Mouse (Mus musculus): ENCODE measurements around the gene Flt3l.

DNA sequence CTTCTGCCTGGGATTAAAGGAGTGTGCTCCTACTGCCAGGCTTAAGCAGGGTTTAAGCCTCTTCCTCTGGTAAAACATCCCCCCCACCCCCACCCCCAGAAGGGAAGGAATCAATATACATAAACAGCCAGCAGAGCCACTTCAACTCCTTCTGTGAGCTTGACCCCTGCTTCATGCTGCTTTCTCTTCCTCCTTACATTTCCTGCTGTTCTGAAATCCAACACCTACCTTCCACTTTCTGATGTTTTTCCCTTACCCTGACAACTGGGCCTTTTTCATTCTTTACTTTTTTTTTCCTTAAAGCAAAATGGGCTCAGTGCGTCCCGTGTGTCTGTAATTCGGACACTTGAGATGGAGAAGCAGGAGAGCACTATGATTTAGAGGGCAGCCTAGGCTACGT is 14.1 kb upstream of the Flt3l start:
- TF ChIP-seq CTCF (IDR thresholded peaks at IDR 0.05): no peak
- TF ChIP-seq EP300 (IDR thresholded peaks at IDR 0.05; ENCODE audit: insufficient read depth, low read depth, low read length): no peak
- no peak for TF ChIP-seq POLR2A (IDR thresholded peaks at IDR 0.05; ENCODE audit: insufficient read depth, low read depth, low read length)
